Mouse (Mus musculus): Measurements from ENCODE around the gene Kcnh2. TPM values are rescaled to one million over a fixed set of nuclear protein-coding genes. Genes with fewer than 3 reads are reported as not detected.

The Kcnh2 gene
- total RNA-seq, 1 experiment from 2014 or later: 0.12 TPM

DNA sequence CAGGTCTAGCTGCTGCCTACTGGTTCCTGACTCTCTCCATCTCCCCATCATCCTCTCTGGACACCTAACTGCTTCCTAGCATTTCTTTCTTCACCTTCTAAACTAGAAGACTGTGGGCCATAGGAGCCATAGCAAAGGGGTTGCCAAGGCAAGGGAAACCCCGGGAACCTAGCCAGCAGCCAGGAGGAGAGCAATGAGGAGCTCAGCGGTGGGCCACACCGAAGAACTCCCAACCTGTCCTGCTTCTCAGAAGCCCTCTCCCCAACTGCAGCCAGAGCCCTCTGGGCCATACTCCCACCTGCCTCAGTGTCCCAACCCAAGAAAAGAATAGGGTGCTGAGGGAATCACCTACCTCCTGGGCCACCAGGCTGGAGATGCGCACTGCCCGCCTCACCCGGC is 22.6 kb downstream of the Kcnh2 start:
- no peak for ATAC-seq (ENCODE audit: extremely low read depth, insufficient number of reproducible peaks, low FRiP score, poor library complexity, severe bottlenecking)

DNA sequence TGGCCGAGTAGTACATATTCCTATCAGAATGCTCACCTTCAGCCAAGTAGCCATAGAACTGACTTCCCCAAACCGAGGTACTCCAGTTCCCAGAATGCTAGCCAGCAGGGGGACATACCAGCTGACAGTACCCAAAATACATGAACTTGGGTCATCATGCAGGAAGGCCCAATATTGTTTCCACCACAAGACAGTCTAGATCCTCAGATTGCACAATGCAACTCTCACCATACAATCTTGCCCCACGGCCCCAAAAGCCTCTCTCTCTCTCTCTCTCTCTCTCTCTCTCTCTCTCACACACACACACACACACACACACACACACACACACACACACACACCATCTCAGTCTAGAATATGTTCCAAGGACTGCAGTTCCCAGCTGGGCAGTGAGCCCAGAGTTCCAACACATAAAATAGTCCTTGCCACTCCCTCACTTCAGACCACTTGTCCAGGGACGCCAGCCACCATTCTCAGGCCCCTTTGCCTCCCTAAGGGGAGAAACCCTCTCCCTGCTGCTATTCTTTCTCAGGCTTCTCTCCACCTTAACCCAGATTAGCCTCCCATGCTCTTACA is 24.5 kb downstream of the Kcnh2 start:
- ATAC-seq (ENCODE audit: extremely low read depth, insufficient number of reproducible peaks, low FRiP score, poor library complexity, severe bottlenecking): no peak

- ATAC-seq (ENCODE audit: extremely low read depth, insufficient number of reproducible peaks, low FRiP score, poor library complexity, severe bottlenecking): no peak
Measured at GRCm38 (mm10) chr5:24326166-24326841, 25.1 kb downstream of the Kcnh2 start.

GRCm38 (mm10) chr5:24325251-24325650 is 26.2 kb downstream of the Kcnh2 start:
- no peak for ATAC-seq (ENCODE audit: extremely low read depth, insufficient number of reproducible peaks, low FRiP score, poor library complexity, severe bottlenecking)

GRCm38 (mm10) chr5:24321711-24322682 is 29.4 kb downstream of the Kcnh2 start:
- ATAC-seq (ENCODE audit: extremely low read depth, insufficient number of reproducible peaks, low FRiP score, poor library complexity, severe bottlenecking): no peak

- no peak for ATAC-seq (ENCODE audit: extremely low read depth, insufficient number of reproducible peaks, low FRiP score, poor library complexity, severe bottlenecking)
Measured at GRCm38 (mm10) chr5:24320894-24321293, 30.5 kb downstream of the Kcnh2 start.

- no peak for ATAC-seq (ENCODE audit: extremely low read depth, insufficient number of reproducible peaks, low FRiP score, poor library complexity, severe bottlenecking)
Measured at GRCm38 (mm10) chr5:24320467-24320813, 31.0 kb downstream of the Kcnh2 start.

GRCm38 (mm10) chr5:24319776-24320466 is 31.5 kb downstream of the Kcnh2 start:
- ATAC-seq (ENCODE audit: extremely low read depth, insufficient number of reproducible peaks, low FRiP score, poor library complexity, severe bottlenecking): no peak

DNA sequence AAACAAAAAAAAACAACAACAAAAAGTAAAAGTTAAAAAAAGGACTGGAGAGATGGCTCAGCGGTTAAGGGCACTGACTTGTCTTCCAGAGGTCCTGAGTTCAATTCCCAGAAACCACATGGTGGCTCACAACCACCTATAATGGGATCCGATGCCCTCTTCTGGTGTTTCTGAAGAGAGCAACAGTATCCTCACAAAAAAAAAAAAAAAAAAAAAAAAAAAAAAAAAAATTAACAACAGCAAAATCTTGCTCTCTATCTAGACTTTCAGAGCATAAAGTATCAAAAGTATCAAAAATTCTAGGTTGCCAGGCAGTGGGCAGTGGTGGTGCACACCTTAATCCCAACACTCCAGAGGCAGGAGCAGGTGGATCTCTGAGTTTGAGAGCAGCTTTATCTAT is 42.2 kb downstream of the Kcnh2 start:
- no peak for ATAC-seq (ENCODE audit: extremely low read depth, insufficient number of reproducible peaks, low FRiP score, poor library complexity, severe bottlenecking)

- ATAC-seq (ENCODE audit: extremely low read depth, insufficient number of reproducible peaks, low FRiP score, poor library complexity, severe bottlenecking): no peak
Measured at GRCm38 (mm10) chr5:24308621-24309020, 42.8 kb downstream of the Kcnh2 start.

DNA sequence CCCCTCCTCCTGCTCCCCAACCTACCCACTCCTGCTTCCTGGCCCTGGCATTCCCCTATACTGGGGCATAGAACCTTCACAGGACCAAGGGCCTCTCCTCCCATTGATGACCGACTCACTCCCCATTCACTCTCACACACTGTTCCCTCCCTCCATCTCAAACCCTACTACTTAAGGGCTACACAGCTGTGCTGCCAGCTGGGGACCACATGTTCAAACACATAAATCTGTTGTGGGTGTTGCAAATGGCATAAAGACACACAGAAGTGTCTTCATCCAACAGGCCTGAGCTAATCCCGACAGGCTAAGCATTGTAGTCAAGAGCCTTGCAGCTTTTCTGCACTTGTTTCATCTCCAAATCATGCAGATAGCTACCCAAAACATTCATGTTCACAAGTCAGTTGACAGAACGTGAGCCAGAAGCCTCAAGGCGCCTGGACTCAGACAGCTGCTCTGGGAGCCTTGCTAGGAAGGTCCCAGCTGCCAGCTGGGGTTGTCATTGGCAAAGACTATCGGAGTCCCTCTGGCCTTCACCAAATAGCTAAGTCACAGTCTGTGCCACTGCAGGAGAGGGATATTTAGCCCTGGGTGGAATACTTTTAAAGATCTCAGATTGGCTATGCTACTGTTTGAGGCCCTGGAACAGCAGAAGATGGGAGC is 44.2 kb downstream of the Kcnh2 start:
- no peak for ATAC-seq (ENCODE audit: extremely low read depth, insufficient number of reproducible peaks, low FRiP score, poor library complexity, severe bottlenecking)

- ATAC-seq (ENCODE audit: extremely low read depth, insufficient number of reproducible peaks, low FRiP score, poor library complexity, severe bottlenecking): peak; percentile 48; the same call in 1 of the 2 replicates
Measured at GRCm38 (mm10) chr5:24303199-24303598, 48.2 kb downstream of the Kcnh2 start.

DNA sequence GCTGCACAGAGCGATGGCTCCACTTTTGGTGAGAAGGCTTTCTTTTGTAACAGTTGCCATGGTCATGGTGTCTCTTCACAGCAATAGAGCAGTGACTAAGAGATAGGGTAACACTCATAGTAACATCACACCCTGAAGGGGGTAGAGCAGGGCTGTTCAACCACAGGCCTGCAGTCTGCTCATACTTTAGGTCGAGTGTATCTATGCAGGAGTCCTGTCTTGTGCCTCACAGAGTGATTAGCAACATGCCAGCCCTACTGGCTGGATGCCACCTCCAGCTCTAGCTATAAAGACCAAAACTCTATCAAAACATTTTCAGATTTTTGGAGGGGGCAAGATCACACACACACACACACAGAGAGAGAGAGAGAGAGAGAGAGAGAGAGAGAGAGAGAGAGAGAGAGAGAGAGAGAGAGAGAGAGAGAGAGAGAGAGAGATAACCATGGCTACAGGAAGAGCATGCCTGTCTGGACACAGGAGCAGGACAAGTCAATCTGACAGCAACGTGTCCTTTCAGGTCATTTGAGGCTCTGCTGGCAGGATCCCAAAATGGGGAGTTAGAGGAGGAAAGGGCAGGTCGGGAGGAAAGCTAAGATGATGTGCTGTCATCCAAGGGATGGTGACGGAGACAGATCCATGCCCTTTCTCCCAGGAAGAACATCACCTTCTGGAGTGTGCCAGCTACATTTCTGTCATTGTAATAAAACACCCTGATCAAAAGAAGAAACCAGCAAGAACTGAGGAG is 51.4 kb downstream of the Kcnh2 start:
- ATAC-seq (ENCODE audit: extremely low read depth, insufficient number of reproducible peaks, low FRiP score, poor library complexity, severe bottlenecking): no peak

GRCm38 (mm10) chr5:24291954-24292353 is 59.5 kb downstream of the Kcnh2 start:
- ATAC-seq (ENCODE audit: extremely low read depth, insufficient number of reproducible peaks, low FRiP score, poor library complexity, severe bottlenecking): no peak

- no peak for ATAC-seq (ENCODE audit: extremely low read depth, insufficient number of reproducible peaks, low FRiP score, poor library complexity, severe bottlenecking)
Measured at GRCm38 (mm10) chr5:24286221-24286970, 65.0 kb downstream of the Kcnh2 start.

DNA sequence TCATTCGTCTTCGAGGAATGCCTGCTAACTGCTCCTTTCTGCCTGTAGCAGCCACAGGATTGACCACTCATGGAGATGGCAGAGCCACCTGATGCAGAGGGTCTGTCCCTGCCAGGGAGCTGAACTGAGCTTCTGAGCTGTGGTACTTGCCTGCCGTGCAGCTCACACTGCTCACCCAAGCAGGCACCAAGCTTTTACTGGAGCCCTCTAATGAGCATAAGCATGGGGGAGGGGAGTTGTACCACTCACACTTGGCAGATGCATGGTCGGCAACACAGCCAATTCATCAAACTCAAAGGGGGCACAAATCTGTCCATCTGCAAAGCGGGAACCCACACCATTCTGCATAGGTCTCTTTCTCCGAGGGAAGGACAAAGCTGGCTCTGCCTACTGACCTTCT is 67.3 kb downstream of the Kcnh2 start:
- no peak for ATAC-seq (ENCODE audit: extremely low read depth, insufficient number of reproducible peaks, low FRiP score, poor library complexity, severe bottlenecking)

GRCm38 (mm10) chr5:24283181-24283580 is 68.2 kb downstream of the Kcnh2 start:
- ATAC-seq (ENCODE audit: extremely low read depth, insufficient number of reproducible peaks, low FRiP score, poor library complexity, severe bottlenecking): no peak

DNA sequence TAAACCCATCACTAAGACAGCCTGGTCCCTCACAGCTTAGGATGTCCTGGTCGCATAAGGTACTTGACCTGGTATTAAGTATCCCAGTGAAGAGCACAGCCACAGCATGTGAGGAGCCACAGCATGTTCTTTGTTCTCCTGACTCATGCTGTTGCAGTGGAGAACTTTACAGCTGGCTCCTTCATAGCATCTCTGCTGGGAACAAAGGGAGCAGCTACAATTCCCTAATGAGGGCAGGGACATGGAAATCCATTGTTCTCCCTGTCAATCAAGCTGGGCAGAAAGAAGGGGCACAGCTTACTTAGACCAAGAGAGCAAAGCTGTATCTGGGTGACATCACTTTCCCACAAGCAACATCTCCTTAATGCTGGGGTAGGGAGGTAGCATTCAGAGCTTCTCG is 70.9 kb downstream of the Kcnh2 start:
- no peak for ATAC-seq (ENCODE audit: extremely low read depth, insufficient number of reproducible peaks, low FRiP score, poor library complexity, severe bottlenecking)
